Mouse (Mus musculus) liver, embryonic 12.5 days (tissue): Measurements from ENCODE around the gene Clca3a2. TPM values are rescaled to one million over a fixed set of nuclear protein-coding genes. Genes with fewer than 3 reads are reported as not detected.
"Not testable (repeated sequence)": the region's sequence is repeated elsewhere in the genome, so short reads cannot be mapped to it uniquely, and the experiment has no call there.

ENCODE experiments used
- ATAC-seq: fragments of 200-750 bp; cut with Nextera tagmentation; 2 replicates; pipeline ENCODE4 v1.8.0; 2017; ENCODE audit warnings: moderate number of reproducible peaks, mild to moderate bottlenecking, moderate library complexity
- H3K27ac ChIP-seq: fragments of 300-500 bp; sonication (generic); 2 replicates; pipeline ENCODE4 v1.5.1; 2016; ENCODE audit warnings: mild to moderate bottlenecking
- H3K27me3 ChIP-seq: fragments of 300-500 bp; sonication (generic); replicated peaks from 2 replicates; pipeline ENCODE4 v1.6.1; 2016; ENCODE audit warnings: mild to moderate bottlenecking, moderate library complexity
- H3K36me3 ChIP-seq: fragments of 300-500 bp; sonication (generic); 2 replicates; pipeline ENCODE4 v1.6.1; 2016; ENCODE audit warnings: mild to moderate bottlenecking, moderate library complexity
- H3K4me1 ChIP-seq: fragments of 300-500 bp; sonication (generic); 2 replicates; pipeline ENCODE4 v1.6.1; 2016
- H3K4me2 ChIP-seq: fragments of 300-500 bp; sonication (generic); 2 replicates; pipeline ENCODE4 v1.6.1; 2016; ENCODE audit warnings: mild to moderate bottlenecking, moderate library complexity
- H3K4me3 ChIP-seq: fragments of 300-500 bp; sonication (generic); 2 replicates; pipeline ENCODE4 v1.5.1; 2016; ENCODE audit warnings: mild to moderate bottlenecking, moderate library complexity
- H3K9ac ChIP-seq: fragments of 300-500 bp; sonication (generic); 2 replicates; pipeline ENCODE4 v1.6.1; 2016; ENCODE audit warnings: mild to moderate bottlenecking, moderate library complexity
- H3K9me3 ChIP-seq: fragments of 300-500 bp; sonication (generic); replicated peaks from 2 replicates; pipeline ENCODE4 v1.6.1; 2016; ENCODE audit warnings: mild to moderate bottlenecking, moderate library complexity
- WGBS: fragments of 180-500 bp; shearing (Covaris S2); methylation state at CpG from one replicate; pipeline ENCODE4 v1.1.7; 2016; ENCODE audit not compliant: insufficient replicate concordance; 5-methylcytosine and 5-hydroxymethylcytosine counted together
- polyA plus RNA-seq: library from polyadenylated mRNA; unstranded; fragments of >200 nt; fragmentation: Nextera tagmentation; extraction: Ambion mirVana; gene quantifications from 2 replicates; pipeline ENCODE4 v1.2.1, GENCODE M21; 2016

Gene Clca3a2
- not detected in 2 replicates for polyA plus RNA-seq

- ATAC-seq, H3K27me3 ChIP-seq, H3K9me3 ChIP-seq, H3K4me1 ChIP-seq, H3K4me2 ChIP-seq, H3K4me3 ChIP-seq, H3K9ac ChIP-seq, H3K36me3 ChIP-seq, H3K27ac ChIP-seq: not testable (repeated sequence)
- 62% methylated on average over 6 of the region's 6 CpGs for WGBS
These were observed at the start of gene Clca3a2 for GRCm38 (mm10) chr3:144819219-144819618. TSS of gene Clca3a2 (minus strand) at chr3:144819494.

DNA sequence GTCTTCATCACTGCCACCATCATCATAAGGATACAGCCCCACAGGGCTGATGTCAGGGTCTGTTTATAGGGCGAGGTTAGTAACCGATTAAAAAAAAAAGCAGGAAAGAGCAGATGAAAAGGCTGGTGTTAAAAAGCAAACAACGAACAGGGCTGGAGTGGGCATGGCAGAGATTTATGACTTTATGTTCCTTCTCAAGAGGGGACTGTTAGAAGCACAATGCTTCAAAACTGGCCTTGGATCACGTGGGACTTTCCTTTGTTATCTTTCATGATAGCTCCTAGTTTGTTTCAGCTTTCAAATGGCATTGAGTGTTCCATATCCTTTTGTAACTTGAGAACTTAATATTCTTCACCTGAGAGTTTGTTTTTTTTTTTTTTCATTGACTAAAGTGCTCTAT, 30.3 kb upstream of the Clca3a2 start:
- H3K27ac ChIP-seq: no peak overlapping the region
- no peaks in the 10 kb centered on the region for H3K9me3 ChIP-seq
- no peaks in the 10 kb centered on the region for H3K36me3 ChIP-seq
- 50% methylated on average over 4 of the region's 4 CpGs for WGBS
- no peak for ATAC-seq
- H3K9ac ChIP-seq: no peak overlapping the region
- no peak overlapping the region for H3K4me2 ChIP-seq
- H3K27me3 ChIP-seq: no peaks in the 10 kb centered on the region
- no peak overlapping the region for H3K4me3 ChIP-seq
- no peaks in the 10 kb centered on the region for H3K4me1 ChIP-seq

- not testable (repeated sequence) for H3K9me3 ChIP-seq, H3K4me2 ChIP-seq, H3K36me3 ChIP-seq, H3K4me1 ChIP-seq, H3K4me3 ChIP-seq, H3K27ac ChIP-seq, H3K27me3 ChIP-seq, ATAC-seq, H3K9ac ChIP-seq
- 83% methylated on average over 9 of the region's 9 CpGs for WGBS
These were observed 29.8 kb upstream of the Clca3a2 start, which contains the start of gene Clca3b for GRCm38 (mm10) chr3:144849014-144849556. TSS of gene Clca3b (minus strand) at chr3:144849357.

DNA sequence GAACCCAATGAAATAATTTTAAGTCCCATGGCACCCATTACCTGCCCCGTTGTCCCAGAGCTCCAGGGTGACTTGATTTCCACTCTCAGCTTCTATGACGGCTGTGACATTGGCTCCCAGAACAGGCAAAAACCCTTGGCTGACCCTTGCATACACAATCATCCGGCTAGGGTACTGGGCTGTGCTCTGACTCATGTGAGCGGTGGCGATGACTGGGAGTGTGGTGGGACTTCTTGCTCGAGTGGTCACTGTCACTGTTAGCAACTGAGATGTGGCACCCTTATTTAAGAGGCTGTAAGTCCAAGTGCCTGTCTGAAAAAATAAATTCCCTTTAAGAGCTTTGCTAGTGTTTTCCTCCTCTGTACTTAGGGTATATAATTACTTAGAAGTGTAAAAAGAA, 8.0 kb upstream of the Clca3a2 start:
- Histone ChIP-seq H3K9ac (no peak overlapping the region), H3K4me3 (no peak overlapping the region), H3K9me3 (no peaks in the 10 kb centered on the region), H3K4me1 (no peaks in the 10 kb centered on the region), H3K27ac (no peak overlapping the region), H3K4me2 (no peak overlapping the region), H3K36me3 (no peaks in the 10 kb centered on the region), H3K27me3 (no peaks in the 10 kb centered on the region)
- 67% methylated on average over 6 of the region's 6 CpGs for WGBS
- no peak for ATAC-seq

GRCm38 (mm10) chr3:144825151-144825550, 5.9 kb upstream of the Clca3a2 start:
- H3K9ac ChIP-seq: no peak overlapping the region
- no peaks in the 10 kb centered on the region for H3K4me1 ChIP-seq
- H3K27me3 ChIP-seq: no peaks in the 10 kb centered on the region
- 16% methylated on average over 10 of the region's 10 CpGs for WGBS
- no peaks in the 10 kb centered on the region for H3K9me3 ChIP-seq
- H3K27ac ChIP-seq: no peak overlapping the region
- H3K4me3 ChIP-seq: no peak overlapping the region
- ATAC-seq: no peak
- no peaks in the 10 kb centered on the region for H3K36me3 ChIP-seq
- no peak overlapping the region for H3K4me2 ChIP-seq

DNA sequence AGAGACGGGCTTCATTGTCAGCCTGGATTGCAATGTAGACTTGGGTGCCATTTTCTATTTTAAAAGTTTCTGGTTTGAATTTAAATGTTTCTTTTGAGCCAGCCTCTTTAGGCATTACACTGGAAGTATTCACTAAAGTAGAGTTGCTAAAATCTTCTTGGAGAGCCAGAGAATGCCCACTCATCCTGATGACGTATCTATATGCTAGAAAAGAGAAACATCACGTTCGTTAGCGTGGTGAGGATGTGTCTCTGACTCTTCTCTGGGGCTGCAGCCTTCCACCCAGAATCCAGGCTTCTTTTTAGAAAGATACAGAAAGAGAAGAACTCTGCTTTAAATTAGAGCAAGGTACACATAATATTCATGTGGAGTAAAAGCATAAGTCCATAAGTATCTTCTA, 4.0 kb upstream of the Clca3a2 start:
- Histone ChIP-seq H3K4me3 (no peak overlapping the region), H3K9me3 (no peaks in the 10 kb centered on the region), H3K27me3 (no peaks in the 10 kb centered on the region), H3K4me1 (no peaks in the 10 kb centered on the region), H3K4me2 (no peak overlapping the region), H3K9ac (no peak overlapping the region), H3K27ac (no peak overlapping the region), H3K36me3 (no peaks in the 10 kb centered on the region)
- 61% methylated on average over 5 of the region's 5 CpGs for WGBS
- no peak for ATAC-seq

GRCm38 (mm10) chr3:144820632-144821031, 1.3 kb upstream of the Clca3a2 start:
- H3K36me3 ChIP-seq: no peaks in the 10 kb centered on the region
- no peak for ATAC-seq
- 29% methylated on average over 1 of the region's 1 CpGs for WGBS

GRCm38 (mm10) chr3:144813336-144813735, 6.0 kb downstream of the Clca3a2 start:
- not testable (repeated sequence) for H3K9me3 ChIP-seq, ATAC-seq
- WGBS: 74% methylated on average over 6 of the region's 6 CpGs

More at GRCm38 (mm10) chr3:144820632-144821031, 1.3 kb upstream of the Clca3a2 start:
- H3K27me3 ChIP-seq: no peaks in the 10 kb centered on the region
- H3K4me3 ChIP-seq: no peak overlapping the region
- no peak overlapping the region for H3K27ac ChIP-seq
- no peak overlapping the region for H3K9ac ChIP-seq
- H3K9me3 ChIP-seq: no peaks in the 10 kb centered on the region
- no peak overlapping the region for H3K4me2 ChIP-seq
- H3K4me1 ChIP-seq: no peaks in the 10 kb centered on the region

DNA sequence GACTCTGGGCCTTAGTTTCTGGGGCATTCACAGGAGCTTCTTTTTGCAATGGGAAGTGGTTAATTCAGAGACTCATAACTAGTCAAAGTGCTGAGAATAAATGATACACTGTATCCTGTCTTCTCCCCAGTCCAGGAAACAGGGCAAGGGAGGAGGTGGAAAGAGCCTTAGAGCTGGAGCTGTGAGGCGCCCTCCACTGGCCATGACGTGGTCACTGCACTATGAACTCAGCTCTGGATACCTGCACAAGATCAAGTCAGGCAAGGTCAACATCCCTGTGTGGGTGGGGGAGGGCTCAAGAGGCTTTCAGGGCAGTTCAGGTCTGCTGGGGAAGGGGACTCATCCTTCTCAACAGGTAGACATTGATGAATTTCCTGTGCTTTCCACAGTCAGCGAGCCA, 7.5 kb downstream of the Clca3a2 start:
- 27% methylated on average over 3 of the region's 3 CpGs for WGBS
- Histone ChIP-seq H3K27ac (no peak overlapping the region), H3K36me3 (no peaks in the 10 kb centered on the region), H3K9me3 (no peaks in the 10 kb centered on the region), H3K4me1 (no peaks in the 10 kb centered on the region), H3K9ac (no peak overlapping the region), H3K27me3 (no peaks in the 10 kb centered on the region), H3K4me3 (no peak overlapping the region), H3K4me2 (no peak overlapping the region)
- no peak for ATAC-seq

More at GRCm38 (mm10) chr3:144813336-144813735, 6.0 kb downstream of the Clca3a2 start:
- not testable (repeated sequence) for H3K27me3 ChIP-seq, H3K27ac ChIP-seq, H3K9ac ChIP-seq, H3K4me1 ChIP-seq, H3K4me2 ChIP-seq, H3K36me3 ChIP-seq, H3K4me3 ChIP-seq

GRCm38 (mm10) chr3:144808153-144808925, 11.0 kb downstream of the Clca3a2 start:
- not testable (repeated sequence) for H3K4me3 ChIP-seq, H3K9ac ChIP-seq, H3K4me2 ChIP-seq, H3K27me3 ChIP-seq, H3K36me3 ChIP-seq, H3K9me3 ChIP-seq, H3K27ac ChIP-seq, H3K4me1 ChIP-seq, ATAC-seq
- WGBS: 61% methylated on average over 16 of the region's 17 CpGs

DNA sequence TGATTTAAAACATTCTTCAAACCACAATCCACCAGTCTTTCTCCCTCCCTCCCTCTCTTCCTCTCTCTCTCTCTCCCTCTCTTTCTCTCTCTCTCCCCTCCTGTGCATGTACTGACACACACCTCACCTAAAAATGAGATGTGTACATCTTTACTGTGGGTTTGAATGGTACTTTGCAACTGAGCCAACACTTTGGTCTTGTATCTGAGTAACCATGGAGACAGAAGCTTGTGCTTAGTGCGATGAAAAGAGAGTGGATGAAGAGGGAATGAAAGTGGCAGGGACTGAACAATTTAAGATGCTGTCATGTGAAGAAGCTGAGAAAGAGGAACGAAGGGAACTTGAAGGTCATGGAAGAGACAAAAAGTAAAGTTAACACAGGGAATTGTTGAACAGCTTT, 12.7 kb downstream of the Clca3a2 start:
- not testable (repeated sequence) for H3K27me3 ChIP-seq, H3K4me3 ChIP-seq, H3K36me3 ChIP-seq, H3K4me1 ChIP-seq, H3K27ac ChIP-seq, H3K9me3 ChIP-seq, H3K9ac ChIP-seq, ATAC-seq, H3K4me2 ChIP-seq
- WGBS: 73% methylated on average over 2 of the region's 2 CpGs

DNA sequence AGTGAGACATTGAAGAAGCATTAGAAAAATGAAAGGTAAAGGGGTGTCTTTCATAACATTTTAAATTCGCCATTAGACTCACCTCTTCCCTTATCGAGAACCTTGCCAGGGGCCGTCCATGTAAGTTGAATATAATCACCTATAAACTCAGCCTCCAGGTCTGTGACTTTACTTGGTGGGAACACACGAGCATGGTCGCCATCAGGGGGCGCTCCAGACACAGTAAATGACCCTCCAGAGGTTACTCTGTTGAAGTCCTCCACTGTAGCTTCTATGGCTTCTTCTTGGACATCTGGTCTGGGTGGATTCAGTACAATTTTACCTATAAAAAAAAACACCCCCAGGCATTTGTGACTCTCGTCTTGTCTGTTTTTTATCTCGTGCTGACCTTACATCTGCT, 17.4 kb downstream of the Clca3a2 start:
- no peak overlapping the region for H3K4me2 ChIP-seq
- H3K4me1 ChIP-seq: no peaks in the 10 kb centered on the region
- WGBS: 24% methylated on average over 8 of the region's 8 CpGs
- H3K9ac ChIP-seq: no peak overlapping the region
- H3K27ac ChIP-seq: no peak overlapping the region
- no peaks in the 10 kb centered on the region for H3K9me3 ChIP-seq
- no peak overlapping the region for H3K4me3 ChIP-seq
- no peak for ATAC-seq
- H3K36me3 ChIP-seq: no peaks in the 10 kb centered on the region
- no peaks in the 10 kb centered on the region for H3K27me3 ChIP-seq
